Mouse (Mus musculus) left cerebral cortex, postnatal 25 days (tissue): ENCODE results near the gene Olfr279. TPM values are rescaled to one million over a fixed set of nuclear protein-coding genes. Genes with fewer than 3 reads are reported as not detected.
"Not testable (repeated sequence)": the region's sequence is repeated elsewhere in the genome, so short reads cannot be mapped to it uniquely, and the experiment has no call there.

Source experiments
- DNase-seq, 2 experiments: peaks; one replicate each; pipeline ENCODE4 v3.0.0; 2022; ENCODE audit warnings: low spot score in 2 of 2, mixed read lengths in 1 of 2
- intact Hi-C: fragments of 180-260 bp; cut with DNase I; formaldehyde crosslinking; loops from one replicate; pipeline ENCODE4 v1.15.1; 2025
- total RNA-seq, 2 experiments: library from RNA; stranded (reverse); gene quantifications; 2 replicates each; pipeline ENCODE4 v1.2.3; 2021

Gene Olfr279
- total RNA-seq, 2 experiments from 2014 or later, result not detected

- DNase-seq, result no peak
- intact Hi-C loops, result loop anchor here (10.0 kb wide), 1 partner anchor 415 kb away; the partner anchor contains the start of genes Pfkm and Senp1
Measured at GRCm38 (mm10) chr15:98509387-98509786, 17.2 kb downstream of the Olfr279 start.

- intact Hi-C loops, result loop anchor here (5.0 kb wide), 1 partner anchor 107 kb away; no protein-coding TSS in a partner anchor
- DNase-seq, result peak in 1 of 2 experiments; percentile 66
Measured at GRCm38 (mm10) chr15:98510438-98511385, 18.5 kb downstream of the Olfr279 start.

- intact Hi-C loops, result loop anchor here (5.0 kb wide), 1 partner anchor 106 kb away; no protein-coding TSS in a partner anchor
- DNase-seq, result no peak
Measured at GRCm38 (mm10) chr15:98511386-98511928, 19.3 kb downstream of the Olfr279 start.

GRCm38 (mm10) chr15:98512232-98512631 lies 20.0 kb downstream of the Olfr279 start:
- no peak for DNase-seq
- intact Hi-C loops, result loop anchor here (5.0 kb wide), 1 partner anchor 105 kb away; no protein-coding TSS in a partner anchor

GRCm38 (mm10) chr15:98512799-98513321 lies 20.7 kb downstream of the Olfr279 start:
- intact Hi-C loops, result loop anchor here (5.0 kb wide), 1 partner anchor 104 kb away; no protein-coding TSS in a partner anchor

GRCm38 (mm10) chr15:98513676-98514075 lies 21.5 kb downstream of the Olfr279 start:
- DNase-seq, result not testable (repeated sequence)

More at GRCm38 (mm10) chr15:98512799-98513321, 20.7 kb downstream of the Olfr279 start:
- DNase-seq, result peak; percentile 43 to 73

GRCm38 (mm10) chr15:98514146-98514545 lies 21.9 kb downstream of the Olfr279 start:
- DNase-seq, result no peak
- intact Hi-C loops, result loop anchor here (5.0 kb wide), 1 partner anchor 103 kb away; no protein-coding TSS in a partner anchor

More at GRCm38 (mm10) chr15:98513676-98514075, 21.5 kb downstream of the Olfr279 start:
- intact Hi-C loops, result loop anchor here (5.0 kb wide), 1 partner anchor 104 kb away; no protein-coding TSS in a partner anchor

GRCm38 (mm10) chr15:98514845-98515244 lies 22.6 kb downstream of the Olfr279 start:
- intact Hi-C loops, result loop anchor here (5.0 kb wide), 1 partner anchor 102 kb away; no protein-coding TSS in a partner anchor

GRCm38 (mm10) chr15:98517380-98518355 lies 25.5 kb downstream of the Olfr279 start:
- intact Hi-C loops, result no loop called here
- peak; percentile 44 to 54 for DNase-seq

More at GRCm38 (mm10) chr15:98514845-98515244, 22.6 kb downstream of the Olfr279 start:
- DNase-seq, result not testable (repeated sequence)

GRCm38 (mm10) chr15:98521245-98521644 lies 29.0 kb downstream of the Olfr279 start:
- no peak for DNase-seq
- intact Hi-C loops, result no loop called here

- intact Hi-C loops, result no loop called here
- DNase-seq, result no peak
Measured at GRCm38 (mm10) chr15:98526057-98526456, 33.9 kb downstream of the Olfr279 start.

- intact Hi-C loops, result no loop called here
- DNase-seq, result no peak
Measured at GRCm38 (mm10) chr15:98527056-98527771, 35.0 kb downstream of the Olfr279 start.

GRCm38 (mm10) chr15:98528066-98528563 lies 35.9 kb downstream of the Olfr279 start:
- intact Hi-C loops, result no loop called here
- no peak for DNase-seq

- DNase-seq, result peak in 1 of 2 experiments; percentile 52
- intact Hi-C loops, result loop anchor here (5.0 kb wide), 1 partner anchor 35 kb away; no protein-coding TSS in a partner anchor
Measured at GRCm38 (mm10) chr15:98532281-98532680, 40.1 kb downstream of the Olfr279 start.

GRCm38 (mm10) chr15:98533035-98533531 lies 40.9 kb downstream of the Olfr279 start:
- intact Hi-C loops, result loop anchor here (5.0 kb wide), 1 partner anchor 34 kb away; no protein-coding TSS in a partner anchor
- no peak for DNase-seq

GRCm38 (mm10) chr15:98533881-98534627 lies 41.9 kb downstream of the Olfr279 start, which contains the start of gene Kansl2:
Gene Kansl2, minus strand, starts transcription at chr15:98534264.
- intact Hi-C loops, result loop anchor here (5.0 kb wide), 1 partner anchor 33 kb away; no protein-coding TSS in a partner anchor
- peak; percentile 99 for DNase-seq

GRCm38 (mm10) chr15:98535921-98536320 lies 43.7 kb downstream of the Olfr279 start:
- intact Hi-C loops, result no loop called here
- no peak for DNase-seq
